Mouse (Mus musculus) erythroblast, adult 5-6 weeks (primary cell): ENCODE measurements around the gene Ccnl2. TPM values are rescaled to one million over a fixed set of nuclear protein-coding genes. Genes with fewer than 3 reads are reported as not detected.

ENCODE experiments used
- ATAC-seq: replicated peaks from 2 replicates; pipeline ENCODE4 v1.8.0; 2016; ENCODE audit warnings: moderate number of reproducible peaks, mild to moderate bottlenecking, moderate TSS enrichment, inconsistent platforms; ENCODE audit not compliant: poor library complexity, low FRiP score, severe bottlenecking
- total RNA-seq, 2 experiments: library from RNA; stranded (forward) in 1 of 2; stranded (reverse) in 1 of 2; fragments of 150-400 nt in 1 of 2; fragments of 200-764, 138-1000 nt in 1 of 2; gene quantifications; 2 replicates each; pipeline versions ENCODE4 v1.2.3 to v1.2.4; 2015 to 2017; ENCODE audit warnings: low replicate concordance in 2 of 2

Ccnl2 gene
- total RNA-seq, 2 experiments from 2014 or later, result 136 to 202 TPM

DNA sequence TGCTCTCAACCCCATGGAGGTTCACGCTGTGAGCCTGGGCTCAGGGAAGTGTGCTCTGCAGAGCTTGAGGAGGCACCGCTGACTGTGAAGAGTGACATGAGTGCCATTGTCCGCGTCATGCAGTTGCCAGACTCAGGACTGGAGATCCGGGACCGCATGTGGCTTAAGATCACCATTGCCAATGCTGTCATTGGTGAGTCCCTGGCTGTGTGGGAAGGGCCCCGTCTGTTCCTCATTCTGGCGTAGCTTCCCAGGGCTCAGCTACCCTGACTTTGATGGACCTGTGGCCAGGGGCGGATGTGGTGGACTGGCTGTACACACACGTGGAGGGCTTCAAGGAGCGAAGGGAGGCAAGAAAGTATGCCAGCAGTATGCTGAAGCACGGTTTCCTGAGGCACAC, 43.8 kb downstream of the Ccnl2 start:
- no peak for ATAC-seq

DNA sequence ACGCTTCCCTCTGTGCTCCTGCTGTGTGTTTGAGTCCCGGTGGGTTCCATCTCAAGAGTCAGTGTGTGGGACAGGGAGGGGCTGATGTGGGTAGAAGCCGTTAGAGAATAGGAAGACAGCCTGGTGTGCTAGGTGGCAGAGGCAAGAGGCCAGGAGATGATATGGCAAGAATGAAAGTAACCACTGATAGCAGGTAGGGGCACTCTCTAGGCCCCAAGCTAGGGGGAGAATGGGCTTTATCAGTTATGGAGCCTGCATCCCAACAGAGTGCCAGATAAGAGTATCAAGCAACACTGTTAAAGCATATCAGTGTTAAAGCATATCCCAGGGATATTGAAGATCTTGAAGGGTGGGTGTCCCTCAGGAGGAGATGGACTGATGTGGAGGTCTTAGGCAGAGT, 44.6 kb downstream of the Ccnl2 start:
- ATAC-seq, result no peak

DNA sequence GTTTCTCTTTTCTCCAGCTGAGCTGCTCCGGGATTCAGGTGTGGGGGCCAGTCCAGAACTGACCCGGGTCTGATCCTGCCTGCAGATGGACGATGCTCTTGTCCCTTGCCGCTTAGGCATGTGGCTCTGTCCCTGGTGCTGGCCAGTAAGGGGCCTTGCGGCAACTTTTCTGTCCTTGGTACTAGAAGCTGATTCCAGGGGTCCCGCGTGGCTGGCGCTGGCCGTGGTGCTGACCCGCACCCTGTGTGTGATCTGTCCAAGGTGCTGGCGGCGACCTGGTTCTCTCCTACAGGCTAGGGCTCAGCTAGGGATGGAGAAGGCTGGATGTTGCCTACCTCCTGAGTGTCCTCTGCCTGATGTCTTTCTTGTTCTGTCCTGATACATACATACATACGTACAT, 47.0 kb downstream of the Ccnl2 start:
- no peak for ATAC-seq

DNA sequence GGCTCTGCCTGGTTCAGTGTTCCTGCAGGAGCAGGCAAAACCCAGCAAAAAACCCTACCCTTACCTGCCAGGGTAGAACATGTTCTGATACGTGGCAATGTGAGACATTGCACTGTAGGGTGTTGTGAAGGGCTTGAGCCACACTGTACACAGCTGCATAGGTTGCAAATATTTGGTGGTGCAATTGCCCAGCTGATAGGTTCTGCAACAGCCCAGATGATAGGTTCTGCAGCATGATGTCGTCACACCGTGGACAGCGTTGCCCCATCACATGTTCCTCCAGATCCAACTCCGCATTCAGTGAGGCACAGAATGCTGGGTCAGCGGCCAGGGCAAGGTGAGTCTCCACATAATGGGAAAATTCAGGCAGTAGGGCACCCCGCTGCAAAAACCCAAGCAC, 49.5 kb downstream of the Ccnl2 start:
- no peak for ATAC-seq

DNA sequence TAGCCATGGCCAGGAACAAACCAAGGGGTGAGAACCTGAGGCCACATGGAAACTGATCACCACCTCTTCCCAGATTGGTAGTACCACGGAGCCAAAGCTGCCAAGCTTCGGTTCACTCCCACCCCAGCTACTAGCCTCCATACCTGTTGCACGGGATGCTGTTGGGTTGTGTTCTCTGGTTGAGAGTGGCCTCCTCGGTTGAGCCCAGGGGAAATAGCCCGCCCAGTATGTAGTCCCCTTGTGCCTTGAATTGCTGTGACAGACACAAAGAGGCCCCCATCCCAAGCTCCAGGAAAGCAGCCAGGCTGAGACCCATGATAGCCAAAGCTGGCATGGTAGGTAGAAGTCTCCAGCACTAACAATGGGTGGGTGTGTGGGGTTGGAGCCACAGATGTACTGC, 50.7 kb downstream of the Ccnl2 start, which contains the start of gene Tas1r3:
Gene Tas1r3, minus strand, starts transcription at position 362 of the 400 bp plus-strand sequence.
- no peak for ATAC-seq

DNA sequence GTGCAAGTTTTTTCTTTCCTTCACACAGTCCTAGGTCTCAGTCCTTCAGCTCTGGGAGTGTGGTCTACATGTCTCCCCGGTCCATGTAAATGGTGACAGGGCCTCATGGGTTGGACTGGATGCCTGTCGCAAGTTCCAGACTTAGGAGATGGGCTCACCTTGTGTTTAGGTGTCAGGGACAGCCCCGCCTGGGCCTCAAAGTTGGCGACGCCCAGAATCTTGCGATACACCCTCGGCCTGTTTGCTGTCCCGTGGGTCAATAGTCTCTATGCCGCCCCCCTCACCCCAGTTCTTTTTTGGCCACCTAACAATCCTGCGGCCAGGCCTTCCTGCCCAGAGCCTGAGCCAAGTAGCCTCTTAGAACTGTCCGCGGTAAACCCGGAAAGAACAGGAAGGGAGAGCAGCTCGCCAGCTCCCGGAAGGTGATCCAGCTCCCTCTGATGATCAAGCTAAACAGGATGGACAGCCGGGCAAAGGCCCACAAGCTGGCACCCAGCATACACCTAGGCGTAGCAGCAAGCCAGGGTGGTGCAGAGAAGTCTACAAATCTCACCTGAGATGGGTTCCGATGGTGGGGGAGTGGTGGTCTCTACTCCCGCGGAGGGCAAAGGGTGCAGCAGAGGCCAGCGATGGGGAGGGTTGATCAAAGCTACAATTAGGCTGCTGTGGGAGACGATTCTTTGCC, 56.5 kb downstream of the Ccnl2 start:
- ATAC-seq, result peak; percentile 52

DNA sequence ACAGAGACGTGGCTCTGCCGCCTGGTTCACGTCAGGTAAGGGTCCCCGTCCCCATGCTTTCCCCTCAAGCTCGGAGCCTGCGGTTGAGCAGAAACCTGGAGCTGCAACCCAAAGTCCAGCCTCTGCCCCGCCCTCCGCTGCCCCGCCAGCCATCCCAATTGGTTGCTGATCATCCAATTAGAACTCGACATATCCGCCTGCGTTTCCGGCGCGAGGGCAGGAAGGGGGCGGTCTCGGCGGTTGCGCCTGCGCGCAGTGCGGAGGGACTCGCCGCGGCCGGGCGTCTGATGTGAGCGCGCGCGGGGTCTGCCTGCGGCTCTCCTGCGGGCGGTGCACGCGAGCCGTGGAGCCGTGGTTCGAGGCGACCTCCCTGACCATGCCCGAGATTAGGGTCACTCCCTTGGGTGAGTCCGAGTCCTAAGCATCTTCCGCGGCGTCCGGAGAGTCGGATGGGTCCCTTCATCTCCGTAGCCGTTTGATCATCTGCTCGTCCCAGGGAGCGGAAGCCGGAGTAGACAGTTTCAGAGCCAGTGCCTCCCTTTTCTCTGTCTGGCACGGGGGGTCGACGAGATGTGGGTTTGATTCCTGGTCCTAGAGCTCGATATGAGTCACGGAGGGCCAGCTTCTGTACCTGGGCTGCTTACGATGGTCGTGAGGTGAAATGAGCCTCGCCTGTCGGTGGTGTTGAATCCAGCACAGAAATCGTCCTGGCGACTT, 57.2 kb downstream of the Ccnl2 start, which contains the start of the genes Cptp and Ints11:
Gene Cptp, minus strand, starts transcription at position 124 of the 717 bp plus-strand sequence.
Gene Ints11, plus strand, starts transcription at position 230 of the 717 bp plus-strand sequence.
- ATAC-seq, result peak; percentile 95

DNA sequence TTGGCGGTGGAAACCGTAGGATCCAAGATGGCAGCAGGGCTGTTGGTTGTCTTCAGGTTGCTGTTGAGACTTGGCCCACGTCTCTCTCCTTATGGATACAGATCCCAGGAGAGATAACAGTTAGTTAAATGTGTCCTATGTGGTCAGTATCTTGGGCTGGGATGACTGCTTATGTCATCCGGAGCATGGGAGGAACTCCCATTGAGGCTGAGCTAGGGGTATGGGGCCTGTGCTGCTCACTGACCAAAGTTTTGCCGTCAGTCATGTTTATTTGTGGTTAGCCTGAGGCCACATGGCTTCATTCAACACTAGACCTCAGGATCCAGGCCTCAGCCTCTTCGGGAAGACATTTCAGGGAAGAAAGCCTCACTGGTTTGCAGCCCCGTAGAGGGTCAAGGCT, 59.1 kb downstream of the Ccnl2 start:
- no peak for ATAC-seq

Other genes starting within 250 kb of the Ccnl2 start
- gene Slc35e2, start 211.1 kb upstream of the Ccnl2 start, total RNA-seq (2015; ENCODE audit: low replicate concordance), result 10.4 and 13.8 TPM in 2 replicates
- gene Slc35e2, start 211.1 kb upstream of the Ccnl2 start, total RNA-seq (2017; ENCODE audit: low replicate concordance), result 7.6 and 13.2 TPM in 2 replicates
- gene Cdk11b, start 187.6 kb upstream of the Ccnl2 start, total RNA-seq (2015; ENCODE audit: low replicate concordance), result 23.0 and 24.8 TPM in 2 replicates
- gene Cdk11b, start 187.6 kb upstream of the Ccnl2 start, total RNA-seq (2017; ENCODE audit: low replicate concordance), result 20.7 and 51.7 TPM in 2 replicates
- gene Gm10563, start 167.1 kb upstream of the Ccnl2 start, total RNA-seq (2015; ENCODE audit: low replicate concordance), result not detected in 2 replicates
- gene Gm10563, start 167.1 kb upstream of the Ccnl2 start, total RNA-seq (2017; ENCODE audit: low replicate concordance), result not detected in 2 replicates
- 1.9 TPM in 1 of 2 replicates, not detected in the other for gene Mmp23, start 159.1 kb upstream of the Ccnl2 start, total RNA-seq (2015; ENCODE audit: low replicate concordance)
- gene Mmp23, start 159.1 kb upstream of the Ccnl2 start, total RNA-seq (2017; ENCODE audit: low replicate concordance), result not detected in 2 replicates
- 0.77 and 0.84 TPM in 2 replicates for gene Mib2, start 143.3 kb upstream of the Ccnl2 start, total RNA-seq (2015; ENCODE audit: low replicate concordance)
- 2.1 and 3.2 TPM in 2 replicates for gene Mib2, start 143.3 kb upstream of the Ccnl2 start, total RNA-seq (2017; ENCODE audit: low replicate concordance)
- not detected in 2 replicates for gene Fndc10, start 118.1 kb upstream of the Ccnl2 start, total RNA-seq (2015; ENCODE audit: low replicate concordance)
- 0.09 TPM in 1 of 2 replicates, not detected in the other for gene Fndc10, start 118.1 kb upstream of the Ccnl2 start, total RNA-seq (2017; ENCODE audit: low replicate concordance)
- gene Ssu72, start 107.7 kb upstream of the Ccnl2 start, total RNA-seq (2015; ENCODE audit: low replicate concordance), result 35.9 and 37.1 TPM in 2 replicates
- 28.3 and 43.4 TPM in 2 replicates for gene Ssu72, start 107.7 kb upstream of the Ccnl2 start, total RNA-seq (2017; ENCODE audit: low replicate concordance)
- gene Tmem240, start 77.7 kb upstream of the Ccnl2 start, total RNA-seq (2015; ENCODE audit: low replicate concordance), result 0.19 TPM in 1 of 2 replicates, not detected in the other
- gene Tmem240, start 77.7 kb upstream of the Ccnl2 start, total RNA-seq (2017; ENCODE audit: low replicate concordance), result not detected in 2 replicates
- 4.6 and 14.0 TPM in 2 replicates for gene Atad3a, start 51.4 kb upstream of the Ccnl2 start, total RNA-seq (2015; ENCODE audit: low replicate concordance)
- 11.9 and 17.4 TPM in 2 replicates for gene Atad3a, start 51.4 kb upstream of the Ccnl2 start, total RNA-seq (2017; ENCODE audit: low replicate concordance)
- not detected in 2 replicates for gene Vwa1, start 37.8 kb upstream of the Ccnl2 start, total RNA-seq (2015; ENCODE audit: low replicate concordance)
- gene Vwa1, start 37.8 kb upstream of the Ccnl2 start, total RNA-seq (2017; ENCODE audit: low replicate concordance), result not detected in 2 replicates
- 1.3 TPM in 1 of 2 replicates, not detected in the other for gene Tmem88b, start 26.6 kb upstream of the Ccnl2 start, total RNA-seq (2015; ENCODE audit: low replicate concordance)
- gene Tmem88b, start 26.6 kb upstream of the Ccnl2 start, total RNA-seq (2017; ENCODE audit: low replicate concordance), result 0.42 and 1.3 TPM in 2 replicates
- 2.5 TPM in 1 of 2 replicates, not detected in the other for gene Ankrd65, start 22.1 kb upstream of the Ccnl2 start, total RNA-seq (2015; ENCODE audit: low replicate concordance)
- gene Ankrd65, start 22.1 kb upstream of the Ccnl2 start, total RNA-seq (2017; ENCODE audit: low replicate concordance), result 1.7 and 4.3 TPM in 2 replicates
- 33.0 and 33.8 TPM in 2 replicates for gene Mrpl20, start 9.6 kb upstream of the Ccnl2 start, total RNA-seq (2015; ENCODE audit: low replicate concordance)
- 18.9 and 45.0 TPM in 2 replicates for gene Mrpl20, start 9.6 kb upstream of the Ccnl2 start, total RNA-seq (2017; ENCODE audit: low replicate concordance)
- gene Aurkaip1, start 18.8 kb downstream of the Ccnl2 start, total RNA-seq (2015; ENCODE audit: low replicate concordance), result 25.0 and 35.9 TPM in 2 replicates
- gene Aurkaip1, start 18.8 kb downstream of the Ccnl2 start, total RNA-seq (2017; ENCODE audit: low replicate concordance), result 48.7 and 56.0 TPM in 2 replicates
- 2.1 TPM in 1 of 2 replicates, not detected in the other for gene Mxra8, start 27.2 kb downstream of the Ccnl2 start, total RNA-seq (2015; ENCODE audit: low replicate concordance)
- not detected in 2 replicates for gene Mxra8, start 27.2 kb downstream of the Ccnl2 start, total RNA-seq (2017; ENCODE audit: low replicate concordance)
- 3.7 and 6.7 TPM in 2 replicates for gene Dvl1, start 34.9 kb downstream of the Ccnl2 start, total RNA-seq (2015; ENCODE audit: low replicate concordance)
- gene Dvl1, start 34.9 kb downstream of the Ccnl2 start, total RNA-seq (2017; ENCODE audit: low replicate concordance), result 4.8 and 6.3 TPM in 2 replicates
- gene Tas1r3, start 50.9 kb downstream of the Ccnl2 start, total RNA-seq (2015; ENCODE audit: low replicate concordance), result not detected in 2 replicates
- 0.14 and 0.85 TPM in 2 replicates for gene Tas1r3, start 50.9 kb downstream of the Ccnl2 start, total RNA-seq (2017; ENCODE audit: low replicate concordance)
- 1.5 and 1.7 TPM in 2 replicates for gene Cptp, start 57.0 kb downstream of the Ccnl2 start, total RNA-seq (2015; ENCODE audit: low replicate concordance)
- 2.5 and 6.4 TPM in 2 replicates for gene Cptp, start 57.0 kb downstream of the Ccnl2 start, total RNA-seq (2017; ENCODE audit: low replicate concordance)
- gene Ints11, start 57.1 kb downstream of the Ccnl2 start, total RNA-seq (2015; ENCODE audit: low replicate concordance), result 5.6 and 10.0 TPM in 2 replicates
- gene Ints11, start 57.1 kb downstream of the Ccnl2 start, total RNA-seq (2017; ENCODE audit: low replicate concordance), result 7.8 and 8.5 TPM in 2 replicates
- 2.3 and 5.9 TPM in 2 replicates for gene Pusl1, start 79.3 kb downstream of the Ccnl2 start, total RNA-seq (2015; ENCODE audit: low replicate concordance)
- 2.2 and 5.3 TPM in 2 replicates for gene Pusl1, start 79.3 kb downstream of the Ccnl2 start, total RNA-seq (2017; ENCODE audit: low replicate concordance)
- 5.6 and 10.0 TPM in 2 replicates for gene Acap3, start 79.3 kb downstream of the Ccnl2 start, total RNA-seq (2015; ENCODE audit: low replicate concordance)
- gene Acap3, start 79.3 kb downstream of the Ccnl2 start, total RNA-seq (2017; ENCODE audit: low replicate concordance), result 4.3 and 23.7 TPM in 2 replicates
- gene Ube2j2, start 131.3 kb downstream of the Ccnl2 start, total RNA-seq (2015; ENCODE audit: low replicate concordance), result 9.4 and 19.4 TPM in 2 replicates
- gene Ube2j2, start 131.3 kb downstream of the Ccnl2 start, total RNA-seq (2017; ENCODE audit: low replicate concordance), result 25.6 and 41.3 TPM in 2 replicates
- gene C1qtnf12, start 149.8 kb downstream of the Ccnl2 start, total RNA-seq (2015; ENCODE audit: low replicate concordance), result 99.9 and 100 TPM in 2 replicates
- gene C1qtnf12, start 149.8 kb downstream of the Ccnl2 start, total RNA-seq (2017; ENCODE audit: low replicate concordance), result 21.5 and 35.8 TPM in 2 replicates
- 1.0 and 4.4 TPM in 2 replicates for gene B3galt6, start 180.2 kb downstream of the Ccnl2 start, total RNA-seq (2015; ENCODE audit: low replicate concordance)
- gene B3galt6, start 180.2 kb downstream of the Ccnl2 start, total RNA-seq (2017; ENCODE audit: low replicate concordance), result 1.2 and 1.4 TPM in 2 replicates
- gene Sdf4, start 180.4 kb downstream of the Ccnl2 start, total RNA-seq (2015; ENCODE audit: low replicate concordance), result 11.1 and 16.7 TPM in 2 replicates
- 101 and 127 TPM in 2 replicates for gene Sdf4, start 180.4 kb downstream of the Ccnl2 start, total RNA-seq (2017; ENCODE audit: low replicate concordance)
- gene Tnfrsf4, start 201.4 kb downstream of the Ccnl2 start, total RNA-seq (2015; ENCODE audit: low replicate concordance), result 5.2 TPM in 1 of 2 replicates, not detected in the other
- gene Tnfrsf4, start 201.4 kb downstream of the Ccnl2 start, total RNA-seq (2017; ENCODE audit: low replicate concordance), result 5.5 TPM in 1 of 2 replicates, not detected in the other
- 16.5 TPM in 1 of 2 replicates, not detected in the other for gene Tnfrsf18, start 213.7 kb downstream of the Ccnl2 start, total RNA-seq (2015; ENCODE audit: low replicate concordance)
- gene Tnfrsf18, start 213.7 kb downstream of the Ccnl2 start, total RNA-seq (2017; ENCODE audit: low replicate concordance), result 2.3 and 2.9 TPM in 2 replicates
- not detected in 2 replicates for gene Ttll10, start 246.9 kb downstream of the Ccnl2 start, total RNA-seq (2015; ENCODE audit: low replicate concordance)
- gene Ttll10, start 246.9 kb downstream of the Ccnl2 start, total RNA-seq (2017; ENCODE audit: low replicate concordance), result not detected in 2 replicates